Mouse (Mus musculus) liver, embryonic 14.5 days (tissue): ENCODE measurements around the gene Eml1. TPM values are rescaled to one million over a fixed set of nuclear protein-coding genes. Genes with fewer than 3 reads are reported as not detected.

Source experiments
- ATAC-seq: fragments of 200-750 bp; cut with Nextera tagmentation; 2 replicates; pipeline ENCODE4 v1.8.0; 2017; ENCODE audit warnings: moderate number of reproducible peaks, mild to moderate bottlenecking, moderate library complexity; ENCODE audit not compliant: insufficient read depth
- DNase-seq, 3 experiments: peaks; one replicate each; pipeline ENCODE4 v3.0.0-alpha.2; 2012 to 2013; ENCODE audit warnings: low read depth in 3 of 3, low spot score in 3 of 3
- H3K27ac ChIP-seq: fragments of 300-500 bp; sonication (generic); 2 replicates; pipeline ENCODE4 v1.5.1; 2014; ENCODE audit warnings: moderate library complexity, mild to moderate bottlenecking, control low read depth, inconsistent platforms
- H3K27me3 ChIP-seq: fragments of 300-500 bp; sonication (generic); 2 replicates; pipeline ENCODE4 v1.6.1; 2014; ENCODE audit warnings: mild to moderate bottlenecking, low read length, moderate library complexity; ENCODE audit not compliant: control insufficient read depth, insufficient read depth
- H3K36me3 ChIP-seq: fragments of 300-500 bp; sonication (generic); replicated peaks from 2 replicates; pipeline ENCODE4 v1.6.1; 2014; ENCODE audit warnings: low read depth; ENCODE audit not compliant: control insufficient read depth, insufficient read depth
- H3K4me1 ChIP-seq, 2 experiments: fragments of 200-500 bp in 1 of 2; fragments of 300-500 bp in 1 of 2; sonication (generic) in 1 of 2; replicated peaks; 2 replicates each; pipeline ENCODE4 v1.6.1; 2012 to 2014; ENCODE audit warnings: antibody characterized with exemption in 1 of 2, inconsistent platforms in 1 of 2, low read length in 1 of 2; ENCODE audit not compliant: control insufficient read depth in 2 of 2, insufficient read depth in 2 of 2
- H3K4me2 ChIP-seq: fragments of 300-500 bp; sonication (generic); 2 replicates; pipeline ENCODE4 v1.6.1; 2014; ENCODE audit warnings: low read depth, mild to moderate bottlenecking, control low read depth, moderate library complexity
- H3K4me3 ChIP-seq, 2 experiments: fragments of 200-500 bp in 1 of 2; fragments of 300-500 bp in 1 of 2; sonication (generic) in 1 of 2; 2 replicates each; pipeline ENCODE4 v1.5.1; 2012 to 2014; ENCODE audit warnings: low read depth in 2 of 2, low read length in 2 of 2, mild to moderate bottlenecking in 2 of 2, control low read depth in 1 of 2, inconsistent platforms in 1 of 2, moderate library complexity in 1 of 2; ENCODE audit not compliant: insufficient read depth in 1 of 2
- H3K9ac ChIP-seq: fragments of 300-500 bp; sonication (generic); replicated peaks from 2 replicates; pipeline ENCODE4 v1.6.1; 2014; ENCODE audit warnings: mild to moderate bottlenecking, control low read depth, moderate library complexity
- H3K9me3 ChIP-seq: fragments of 300-500 bp; sonication (generic); 2 replicates; pipeline ENCODE4 v1.6.1; 2016; ENCODE audit warnings: low read length, mixed read lengths; ENCODE audit not compliant: control insufficient read depth
- CTCF ChIP-seq: IDR thresholded peaks from 2 replicates; pipeline ENCODE4 v1.5.1; 2016; ENCODE audit warnings: antibody characterized with exemption, low read depth, control low read depth
- EP300 ChIP-seq: IDR thresholded peaks from 2 replicates; pipeline ENCODE4 v1.6.1; 2016; ENCODE audit warnings: antibody characterized with exemption, low read depth
- WGBS: fragments of 180-500 bp; shearing (Covaris S2); extraction: QIAGEN DNeasy Blood & Tissue Kit; methylation state at CpG from one replicate; pipeline ENCODE4 v1.1.7; 2014; ENCODE audit not compliant: insufficient replicate concordance; 5-methylcytosine and 5-hydroxymethylcytosine counted together
- polyA plus RNA-seq, 2 experiments: library from polyadenylated mRNA; depleted of rRNA in 1 of 2; stranded (reverse) in 1 of 2; unstranded in 1 of 2; fragments of >200 nt; fragmentation: Nextera tagmentation in 1 of 2; extraction: Ambion mirVana in 1 of 2; gene quantifications; 2 replicates each; pipeline versions ENCODE4 v1.2.1 to v1.2.3; 2012 to 2014

The Eml1 gene
- polyA plus RNA-seq, 2 experiments: 2.5 to 3.3 TPM

DNA sequence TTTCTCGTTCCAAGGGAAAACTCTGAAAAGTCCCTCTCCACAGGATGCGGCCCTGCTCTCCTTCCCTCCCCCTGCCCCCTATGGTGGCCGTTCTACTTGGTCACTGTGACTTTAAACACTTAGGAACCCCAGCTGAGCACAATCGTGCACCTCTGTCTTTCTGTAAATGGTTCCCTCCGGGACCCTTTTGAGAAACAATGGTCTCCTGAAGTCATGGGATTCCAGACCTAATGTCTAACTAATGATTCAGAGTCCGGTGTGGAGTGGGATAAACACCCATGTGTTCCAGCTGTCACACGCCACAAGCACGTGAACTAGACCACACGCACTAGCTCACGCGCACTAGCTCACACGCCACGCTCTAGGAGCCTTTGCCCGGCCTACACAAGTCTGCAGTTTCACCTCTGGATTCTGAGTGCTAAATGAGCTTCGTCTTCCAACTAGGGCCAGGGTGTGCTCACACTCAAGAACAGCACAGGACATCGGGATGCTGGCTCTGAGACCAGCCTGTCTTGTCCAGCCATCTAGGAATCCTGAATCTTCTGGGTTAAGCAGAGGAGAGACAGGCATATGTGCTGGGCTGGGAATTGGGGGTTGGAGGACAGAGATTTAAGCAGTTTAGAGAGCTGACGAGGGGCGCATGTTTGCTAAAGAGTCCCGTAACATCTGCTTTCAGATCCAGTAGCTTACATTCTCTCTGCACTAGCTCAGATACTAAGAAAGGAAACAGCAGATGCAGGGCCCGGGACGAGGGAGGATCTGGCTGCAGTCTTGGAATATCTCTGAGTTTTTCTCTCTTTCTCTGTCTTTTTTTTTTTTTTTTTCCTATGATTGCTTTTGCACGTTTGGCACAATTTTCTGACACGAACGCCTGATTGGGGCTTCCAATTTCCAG lies 65.5 kb downstream of the Eml1 start:
- H3K4me1 ChIP-seq: no peaks in the 10 kb centered on the region
- DNase-seq (no peak), ATAC-seq (no peak)
- H3K4me2 ChIP-seq: no peak overlapping the region
- TF ChIP-seq CTCF (no peak), EP300 (no peak)
- no peaks in the 10 kb centered on the region for H3K36me3 ChIP-seq
- no peak overlapping the region for H3K27ac ChIP-seq
- WGBS: 63% methylated on average over 24 of the region's 24 CpGs
- H3K27me3 ChIP-seq: no peaks in the 10 kb centered on the region
- H3K9ac ChIP-seq: no peak overlapping the region
- H3K4me3 ChIP-seq: no peak overlapping the region
- no peaks in the 10 kb centered on the region for H3K9me3 ChIP-seq

DNA sequence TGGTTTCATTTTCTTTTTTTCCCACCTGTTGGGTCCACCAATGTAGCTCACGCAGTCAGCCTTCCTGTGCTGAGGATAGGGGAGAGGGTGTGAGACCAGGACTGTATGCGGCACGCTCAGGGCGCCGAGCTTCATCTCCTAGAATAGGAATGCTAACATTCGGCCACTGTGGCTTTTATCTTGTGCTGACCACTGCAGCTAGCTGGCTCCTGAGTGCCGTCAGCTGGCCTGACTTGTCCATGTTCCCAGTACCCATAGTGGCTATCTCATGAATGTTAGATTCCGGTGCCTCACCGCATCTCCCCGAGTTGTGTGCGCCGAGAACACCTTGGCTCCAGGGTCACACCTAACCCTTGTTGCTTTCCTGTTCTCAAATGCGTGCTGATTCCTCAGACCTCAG lies 66.7 kb downstream of the Eml1 start:
- Histone ChIP-seq H3K27me3 (no peaks in the 10 kb centered on the region), H3K4me1 (no peaks in the 10 kb centered on the region), H3K9ac (no peak overlapping the region), H3K27ac (no peak overlapping the region), H3K36me3 (no peaks in the 10 kb centered on the region), H3K4me3 (no peak overlapping the region), H3K4me2 (no peak overlapping the region), H3K9me3 (no peaks in the 10 kb centered on the region)
- WGBS: 77% methylated on average over 13 of the region's 13 CpGs
- ATAC-seq (no peak), DNase-seq (no peak)
- TF ChIP-seq EP300 (no peak), CTCF (no peak)

DNA sequence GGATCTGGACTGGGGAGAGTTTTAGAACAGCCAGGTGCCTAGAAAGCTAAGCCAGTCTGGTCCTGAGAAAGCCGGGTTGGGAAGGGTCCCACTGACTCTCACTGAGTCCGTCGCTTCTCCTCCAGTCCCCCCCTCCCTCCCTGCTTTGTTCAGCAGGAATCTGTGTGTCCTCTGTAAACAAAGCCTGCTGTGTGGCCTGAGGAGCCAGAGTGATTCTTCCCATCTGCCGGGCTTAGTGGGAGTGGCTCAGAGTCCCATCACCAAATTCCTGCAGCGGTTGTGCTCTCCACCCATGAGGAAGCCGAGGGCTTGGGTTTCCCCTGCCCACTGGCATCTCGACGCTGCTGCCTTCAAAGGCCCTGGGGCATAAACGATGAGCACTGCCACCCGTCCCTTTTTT lies 72.5 kb downstream of the Eml1 start:
- no peaks in the 10 kb centered on the region for H3K36me3 ChIP-seq
- no peaks in the 10 kb centered on the region for H3K27me3 ChIP-seq
- ATAC-seq (no peak), DNase-seq (no peak)
- WGBS: 9% methylated on average over 10 of the region's 10 CpGs
- no peak overlapping the region for H3K4me3 ChIP-seq
- H3K4me1 ChIP-seq: peaks cover 0 to 2% of the 10 kb centered on the region in 2 experiments; a peak in 1 of 4 replicates
- H3K27ac ChIP-seq: no peak overlapping the region
- H3K9me3 ChIP-seq: no peaks in the 10 kb centered on the region
- TF ChIP-seq CTCF (no peak), EP300 (no peak)
- no peak overlapping the region for H3K9ac ChIP-seq
- H3K4me2 ChIP-seq: no peak overlapping the region

DNA sequence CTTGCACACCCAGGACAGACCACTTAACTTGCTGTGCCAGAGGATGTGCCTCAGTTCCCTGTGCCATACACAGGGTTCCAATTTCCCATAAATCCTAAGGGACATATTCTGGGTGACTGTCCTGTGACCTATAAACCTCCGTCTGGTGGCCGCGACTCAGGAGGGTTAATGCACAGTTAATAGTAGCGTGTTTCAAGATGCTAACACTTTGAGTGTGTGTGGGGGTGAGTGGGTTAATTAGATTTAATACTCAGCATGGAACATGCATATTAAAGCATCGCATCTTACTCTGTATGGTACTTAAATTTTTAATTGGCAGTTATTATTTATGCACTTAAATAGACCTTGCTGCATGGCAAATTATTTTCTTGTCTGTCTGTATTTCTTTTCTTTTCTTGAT lies 73.0 kb downstream of the Eml1 start:
- Histone ChIP-seq H3K4me1 (peaks cover 0 to 2% of the 10 kb centered on the region in 2 experiments; a peak in 1 of 4 replicates), H3K4me2 (no peak overlapping the region), H3K4me3 (no peak overlapping the region), H3K9ac (no peak overlapping the region), H3K36me3 (no peaks in the 10 kb centered on the region), H3K27me3 (no peaks in the 10 kb centered on the region), H3K27ac (no peak overlapping the region), H3K9me3 (no peaks in the 10 kb centered on the region)
- DNase-seq: no peak
- TF ChIP-seq EP300 (no peak), CTCF (no peak)
- no peak for ATAC-seq
- 70% methylated on average over 5 of the region's 5 CpGs for WGBS
